Mouse (Mus musculus) heart, adult 2 months (tissue): Measurements from ENCODE around the gene Ephb2. TPM values are rescaled to one million over a fixed set of nuclear protein-coding genes. Genes with fewer than 3 reads are reported as not detected.

Experiments
- DNase-seq, 2 experiments: peaks; one replicate each; pipeline ENCODE4 v3.0.0; 2021
- H3K27ac ChIP-seq: fragments of 200-600 bp; 2 replicates; pipeline ENCODE4 v1.8.1; 2022
- H3K27me3 ChIP-seq: fragments of 200-500 bp; 2 replicates; pipeline ENCODE4 v1.6.1; 2012; ENCODE audit warnings: mild to moderate bottlenecking, low read length, inconsistent platforms, mixed read lengths; ENCODE audit not compliant: control insufficient read depth, insufficient read depth
- H3K36me3 ChIP-seq: fragments of 200-500 bp; 2 replicates; pipeline ENCODE4 v1.6.1; 2012; ENCODE audit warnings: low read length, inconsistent platforms; ENCODE audit not compliant: control insufficient read depth, insufficient read depth
- H3K4me1 ChIP-seq: fragments of 200-500 bp; 2 replicates; pipeline ENCODE4 v1.6.1; 2011; ENCODE audit warnings: low read length; ENCODE audit not compliant: control insufficient read depth, insufficient read depth
- H3K4me3 ChIP-seq: fragments of 200-600 bp; 2 replicates; pipeline ENCODE4 v1.8.1; 2022
- H3K79me2 ChIP-seq: fragments of 200-500 bp; replicated peaks from 2 replicates; pipeline ENCODE4 v1.6.1; 2012; ENCODE audit warnings: mild to moderate bottlenecking, inconsistent platforms, low read length, moderate library complexity, mixed read lengths; ENCODE audit not compliant: control insufficient read depth, insufficient read depth
- H3K9ac ChIP-seq: fragments of 200-500 bp; 2 replicates; pipeline ENCODE4 v1.6.1; 2012; ENCODE audit warnings: low read depth, mild to moderate bottlenecking, control low read depth, inconsistent platforms, low read length, mixed read lengths
- CTCF ChIP-seq: fragments of 200-600 bp; IDR thresholded peaks from 2 replicates; pipeline ENCODE4 v1.8.1; 2022; ENCODE audit warnings: antibody characterized with exemption, mild to moderate bottlenecking, moderate library complexity
- EP300 ChIP-seq: fragments of 200-500 bp; IDR thresholded peaks from 2 replicates; pipeline ENCODE4 v1.6.1; 2011; ENCODE audit warnings: low read depth, low read length, control low read depth; ENCODE audit not compliant: insufficient read depth
- POLR2A ChIP-seq: fragments of 200-500 bp; IDR thresholded peaks from 2 replicates; pipeline ENCODE4 v1.6.1; 2011; ENCODE audit warnings: mild to moderate bottlenecking, low read depth, low read length, control low read depth; ENCODE audit not compliant: insufficient read depth
- WGBS: fragments of 180-500 bp; shearing (Covaris S2); methylation state at CpG from one replicate; pipeline ENCODE4 v1.1.7; 2018; 5-methylcytosine and 5-hydroxymethylcytosine counted together
- intact Hi-C: fragments of 180-260 bp; cut with DNase I; formaldehyde crosslinking; loops from one replicate; pipeline ENCODE4 v1.15.1; 2025
- polyA plus RNA-seq: library from polyadenylated mRNA; depleted of rRNA; stranded (reverse); fragments of >200 nt; gene quantifications from 2 replicates; pipeline ENCODE4 v1.2.3, GENCODE M21; 2012
- total RNA-seq, 2 experiments: library from RNA; stranded (reverse); gene quantifications; 2 replicates each; pipeline ENCODE4 v1.2.3; 2021

Gene Ephb2
- total and polyA plus RNA-seq, 3 experiments, result 0.73 to 0.96 (median 0.77) TPM

DNA sequence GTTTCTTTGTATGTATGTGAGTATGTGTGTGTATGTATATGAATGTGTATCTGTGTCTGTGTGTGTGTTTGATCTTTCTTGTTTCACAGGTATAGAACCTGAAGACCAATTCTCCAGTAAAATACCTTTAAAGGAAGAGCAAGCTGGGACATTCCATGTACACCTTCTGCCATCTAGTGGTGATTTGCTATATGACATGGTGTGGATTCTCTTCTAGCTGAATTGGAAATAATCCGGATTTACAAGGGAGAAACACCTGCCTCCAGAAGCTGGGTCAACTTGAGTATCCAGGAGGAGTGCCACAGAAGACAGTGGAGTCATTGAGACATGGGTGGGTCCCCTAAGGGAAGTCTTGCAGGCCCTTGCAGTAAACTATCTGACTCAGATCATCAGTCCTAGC lies 214.5 kb downstream of the Ephb2 start:
- no peaks in the 10 kb centered on the region for H3K36me3 ChIP-seq
- no peaks in the 10 kb centered on the region for H3K4me1 ChIP-seq
- H3K9ac ChIP-seq, result no peak overlapping the region
- no peak for DNase-seq
- H3K79me2 ChIP-seq, result no peaks in the 10 kb centered on the region
- H3K27me3 ChIP-seq, result no peaks in the 10 kb centered on the region
- H3K27ac ChIP-seq, result no peak overlapping the region
- intact Hi-C loops, result loop anchor here (1.0 to 5.0 kb wide), 5 partner anchors 95 to 359 kb away; no protein-coding TSS in a partner anchor
- WGBS, result 3% methylated on average over 1 of the region's 1 CpGs
- H3K4me3 ChIP-seq, result no peak overlapping the region
- TF ChIP-seq CTCF (peak; percentile 93), POLR2A (no peak)

DNA sequence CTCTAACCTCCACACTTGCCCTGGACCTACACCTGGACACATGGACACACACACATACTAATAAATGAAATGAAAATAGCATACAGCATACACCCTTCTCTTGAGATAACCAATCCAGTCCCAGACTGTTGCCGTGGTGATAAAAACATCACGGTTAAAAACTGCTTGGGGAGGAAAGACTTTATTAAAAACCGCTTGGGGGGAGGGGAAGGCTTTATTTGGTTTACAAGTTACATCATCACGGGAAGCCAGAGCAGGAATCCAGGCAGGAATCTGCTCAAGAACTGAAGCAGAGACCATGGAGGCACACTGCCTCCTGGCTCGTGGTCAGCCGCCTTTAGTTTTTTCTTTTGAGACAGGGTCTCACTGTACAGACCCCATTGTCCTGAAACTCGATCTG lies 222.1 kb downstream of the Ephb2 start:
- H3K4me3 ChIP-seq, result no peak overlapping the region
- no peak overlapping the region for H3K27ac ChIP-seq
- no peaks in the 10 kb centered on the region for H3K4me1 ChIP-seq
- 43% methylated on average over 7 of the region's 7 CpGs for WGBS
- TF ChIP-seq POLR2A, result no peak
- no peak for TF ChIP-seq EP300
- no peak for TF ChIP-seq CTCF
- intact Hi-C loops, result no loop called here
- no peak for DNase-seq
- no peak overlapping the region for H3K9ac ChIP-seq
- H3K36me3 ChIP-seq, result no peaks in the 10 kb centered on the region
- no peaks in the 10 kb centered on the region for H3K79me2 ChIP-seq
- H3K27me3 ChIP-seq, result no peaks in the 10 kb centered on the region

DNA sequence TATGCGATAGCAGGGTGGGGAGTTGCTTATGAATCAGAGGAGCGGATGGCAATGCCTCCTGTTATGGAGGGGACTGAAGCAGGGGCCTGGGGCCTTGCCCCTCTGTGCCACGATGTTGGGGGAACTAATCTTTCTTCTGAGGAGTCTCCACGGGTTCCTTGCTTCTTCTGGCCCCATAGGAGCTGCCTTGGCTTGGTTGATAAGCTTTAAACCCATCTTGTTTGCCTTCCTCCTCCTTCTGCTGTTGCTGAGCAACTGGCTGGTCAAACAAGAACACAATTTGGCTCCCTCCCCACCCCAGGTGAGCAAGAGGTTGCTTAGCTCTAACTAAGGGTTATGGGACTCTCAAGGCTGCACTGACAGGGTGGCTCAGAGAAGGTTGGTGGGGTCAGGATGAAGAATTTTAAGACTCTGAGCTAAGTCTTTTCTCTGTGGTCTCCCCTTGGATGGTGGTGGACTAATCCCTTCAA lies 225.4 kb downstream of the Ephb2 start, which contains the start of gene Tex46:
TSS of gene Tex46 (plus strand) at position 51 of the 470 bp plus-strand sequence.
- Histone ChIP-seq H3K36me3 (no peaks in the 10 kb centered on the region), H3K9ac (no peak within 1 kb of the TSS), H3K4me3 (no peak within 1 kb of the TSS), H3K79me2 (no peaks in the 10 kb centered on the region), H3K27me3 (no peaks in the 10 kb centered on the region), H3K27ac (no peak within 1 kb of the TSS), H3K4me1 (no peaks in the 10 kb centered on the region)
- intact Hi-C loops, result no loop called here
- TF ChIP-seq EP300 (no peak), CTCF (no peak), POLR2A (no peak)
- 58% methylated on average over 4 of the region's 4 CpGs for WGBS
- no peak for DNase-seq

DNA sequence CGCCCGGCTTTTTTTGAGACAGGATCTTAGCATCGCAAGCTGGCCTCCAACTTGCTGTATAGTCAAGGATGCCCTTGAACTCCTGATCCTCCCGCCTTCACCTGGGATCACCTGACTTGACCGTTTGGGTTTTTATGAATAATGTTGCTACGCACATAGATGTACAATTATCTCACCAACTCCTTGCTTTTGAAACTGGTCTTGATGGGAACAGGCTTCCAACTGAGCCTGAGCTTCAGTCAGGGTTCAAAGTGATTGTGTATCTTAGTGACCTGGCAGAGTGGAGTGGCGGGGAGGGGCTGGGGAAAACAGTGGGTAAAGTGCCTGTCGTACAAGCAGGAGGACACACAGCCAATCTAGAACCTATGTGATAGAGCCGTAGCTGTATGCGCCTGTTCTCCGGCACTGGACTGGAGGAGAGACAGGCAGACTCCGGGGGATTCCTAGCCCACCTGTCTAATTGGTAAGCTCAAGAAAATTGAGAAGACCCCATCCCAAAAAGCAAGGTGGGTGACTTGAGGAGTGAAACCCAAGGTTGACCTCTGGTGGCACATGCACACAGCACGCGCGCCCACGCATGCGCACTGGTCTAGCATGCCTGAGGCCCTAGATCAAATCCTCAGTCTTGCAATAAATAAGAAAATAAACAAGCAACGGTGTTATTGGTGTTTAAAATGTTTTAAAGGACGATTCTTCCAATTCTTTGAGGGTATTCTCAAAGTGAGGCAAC lies 229.9 kb downstream of the Ephb2 start:
- Histone ChIP-seq H3K27ac (no peak overlapping the region), H3K27me3 (no peaks in the 10 kb centered on the region), H3K36me3 (peaks cover 3% of the 10 kb centered on the region), H3K9ac (no peak overlapping the region), H3K4me3 (no peak overlapping the region), H3K79me2 (peaks cover 3% of the 10 kb centered on the region), H3K4me1 (peaks cover 1% of the 10 kb centered on the region; the same call in 1 of the 2 replicates)
- intact Hi-C loops, result no loop called here
- DNase-seq, result no peak
- TF ChIP-seq POLR2A, result no peak
- no peak for TF ChIP-seq EP300
- TF ChIP-seq CTCF, result no peak
- 90% methylated on average over 19 of the region's 19 CpGs for WGBS

DNA sequence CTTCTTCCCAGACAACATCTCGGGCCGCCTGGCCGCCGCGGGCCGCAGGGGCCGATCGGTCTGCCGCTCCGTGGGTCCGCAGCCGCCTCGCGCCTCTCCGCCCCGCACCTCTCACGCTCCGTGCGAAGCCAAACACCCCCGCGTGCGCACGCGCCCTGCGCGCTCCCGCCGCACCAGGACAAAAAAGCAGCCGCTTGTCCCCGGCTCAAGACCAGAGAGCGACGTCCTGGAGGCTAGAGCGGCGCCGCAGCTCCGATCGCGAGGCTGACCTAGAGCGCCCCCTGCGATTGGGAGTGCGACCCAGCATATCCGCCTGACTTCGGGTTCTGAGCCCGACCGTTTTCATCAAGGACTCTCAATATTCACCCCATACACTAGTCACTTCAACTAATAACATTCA lies 233.2 kb downstream of the Ephb2 start, which contains the start of gene Kdm1a:
TSS of gene Kdm1a (minus strand) at position 156 of the 400 bp plus-strand sequence.
- peak within 1 kb of the TSS; percentile 71 for H3K27ac ChIP-seq
- H3K36me3 ChIP-seq, result peaks cover 6% of the 10 kb centered on the region
- intact Hi-C loops, result loop anchor here (2.0 to 5.0 kb wide), 3 partner anchors 75 to 550 kb away; partner anchors contain the start of gene Rpl11
- DNase-seq, result peak; percentile 95 to 98
- peak within 1 kb of the TSS; percentile 99 for H3K9ac ChIP-seq
- TF ChIP-seq EP300 (peak; percentile 86), CTCF (peak; percentile 98), POLR2A (peak; percentile 81)
- H3K79me2 ChIP-seq, result peaks cover 7% of the 10 kb centered on the region
- WGBS, result under 1% methylated on average over 45 of the region's 45 CpGs
- peaks cover 1% of the 10 kb centered on the region; the same call in 1 of the 2 replicates for H3K4me1 ChIP-seq
- no peaks in the 10 kb centered on the region for H3K27me3 ChIP-seq
- H3K4me3 ChIP-seq, result peak within 1 kb of the TSS; percentile 82

DNA sequence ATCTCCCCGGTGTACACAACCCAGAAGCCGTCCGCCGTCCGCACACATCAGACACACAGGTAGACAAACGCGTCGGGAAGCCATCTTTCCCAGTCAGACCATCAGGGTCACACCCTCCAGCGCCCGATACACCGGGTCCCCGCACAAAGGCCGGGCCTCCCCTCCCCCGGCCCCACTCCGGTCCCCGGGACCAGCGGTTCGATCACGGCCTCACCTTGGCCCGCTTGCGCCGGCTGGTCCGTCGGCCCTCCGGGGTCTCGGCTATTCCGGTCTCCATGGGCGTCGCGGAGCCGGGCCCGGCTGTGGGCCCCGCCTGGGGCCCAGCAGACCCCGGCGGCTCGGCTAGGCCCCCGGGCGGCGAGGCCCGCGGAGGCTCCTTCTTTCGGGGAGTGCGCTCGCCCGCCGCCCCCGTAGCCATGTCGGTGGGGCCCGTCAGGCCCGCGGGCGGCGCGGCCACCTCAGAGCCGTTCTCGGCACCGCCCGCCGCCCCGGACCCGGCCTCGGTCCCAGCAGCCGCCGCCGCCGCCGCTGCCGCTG lies 233.7 kb downstream of the Ephb2 start:
- under 1% methylated on average over 68 of the region's 68 CpGs for WGBS
- Histone ChIP-seq H3K27ac (peak overlapping the region; percentile 71), H3K4me1 (peaks cover 1% of the 10 kb centered on the region; the same call in 1 of the 2 replicates), H3K4me3 (peak overlapping the region; percentile 82), H3K27me3 (no peaks in the 10 kb centered on the region), H3K9ac (peak overlapping the region; percentile 99), H3K79me2 (peaks cover 7% of the 10 kb centered on the region), H3K36me3 (peaks cover 6% of the 10 kb centered on the region)
- DNase-seq, result no peak
- intact Hi-C loops, result loop anchor here (2.0 to 5.0 kb wide), 3 partner anchors 75 to 549 kb away; partner anchors contain the start of gene Rpl11
- TF ChIP-seq EP300 (no peak), CTCF (no peak), POLR2A (no peak)
